Mouse (Mus musculus) forebrain, embryonic 12.5 days (tissue): Measurements from ENCODE around the gene Ncoa6. TPM values are rescaled to one million over a fixed set of nuclear protein-coding genes. Genes with fewer than 3 reads are reported as not detected.
A peak's percentile ranks its signal among the peaks of the same experiment; 100 is the strongest.
"Not testable (repeated sequence)": the region's sequence is repeated elsewhere in the genome, so short reads cannot be mapped to it uniquely, and the experiment has no call there.

Experiments used
- ATAC-seq: fragments of 200-750 bp; cut with Nextera tagmentation; 2 replicates; pipeline ENCODE4 v1.8.0; 2017; ENCODE audit warnings: moderate TSS enrichment; ENCODE audit not compliant: low FRiP score
- H3K27ac ChIP-seq: fragments of 300-500 bp; sonication (generic); 2 replicates; pipeline ENCODE4 v1.5.1; 2016; ENCODE audit warnings: mild to moderate bottlenecking
- H3K27me3 ChIP-seq: fragments of 300-500 bp; sonication (generic); 2 replicates; pipeline ENCODE4 v1.6.1; 2016; ENCODE audit warnings: mild to moderate bottlenecking
- H3K36me3 ChIP-seq: fragments of 300-500 bp; sonication (generic); replicated peaks from 2 replicates; pipeline ENCODE4 v1.6.1; 2016; ENCODE audit warnings: mild to moderate bottlenecking
- H3K4me1 ChIP-seq: fragments of 300-500 bp; sonication (generic); 2 replicates; pipeline ENCODE4 v1.6.1; 2016
- H3K4me2 ChIP-seq: fragments of 300-500 bp; sonication (generic); 2 replicates; pipeline ENCODE4 v1.6.1; 2016; ENCODE audit warnings: mild to moderate bottlenecking, moderate library complexity
- H3K4me3 ChIP-seq: fragments of 300-500 bp; sonication (generic); replicated peaks from 2 replicates; pipeline ENCODE4 v1.5.1; 2016; ENCODE audit warnings: mild to moderate bottlenecking
- H3K9ac ChIP-seq: fragments of 300-500 bp; sonication (generic); 2 replicates; pipeline ENCODE4 v1.6.1; 2016; ENCODE audit warnings: mild to moderate bottlenecking
- H3K9me3 ChIP-seq: fragments of 300-500 bp; sonication (generic); 2 replicates; pipeline ENCODE4 v1.6.1; 2016
- WGBS: fragments of 180-500 bp; shearing (Covaris S2); methylation state at CpG from one replicate; pipeline ENCODE4 v1.1.7; 2016; 5-methylcytosine and 5-hydroxymethylcytosine counted together
- polyA plus RNA-seq: library from polyadenylated mRNA; unstranded; fragments of >200 nt; fragmentation: Nextera tagmentation; extraction: Ambion mirVana; gene quantifications from 2 replicates; pipeline ENCODE4 v1.2.1, GENCODE M21; 2016

The Ncoa6 gene
- polyA plus RNA-seq, 1 experiment from 2014 or later = 37.8 TPM

- 92% methylated on average over 7 of the region's 7 CpGs for whole genome bisulfite sequencing
- Histone ChIP-seq H3K9me3 (no peaks in the 10 kb centered on the region), H3K4me1 (peaks cover 12% of the 10 kb centered on the region), H3K27me3 (no peaks in the 10 kb centered on the region), H3K36me3 (peaks cover 23% of the 10 kb centered on the region), H3K9ac (no peak overlapping the region), H3K4me2 (no peak overlapping the region), H3K27ac (no peak overlapping the region), H3K4me3 (no peak overlapping the region)
- ATAC-seq = no peak
Measured at GRCm38 (mm10) chr2:155502596-155502995, 28.9 kb upstream of the Ncoa6 start.

GRCm38 (mm10) chr2:155490998-155491397 lies 17.3 kb upstream of the Ncoa6 start:
- Histone ChIP-seq H3K4me3 (no peak overlapping the region), H3K4me2 (no peak overlapping the region), H3K4me1 (no peaks in the 10 kb centered on the region), H3K27me3 (no peaks in the 10 kb centered on the region), H3K9ac (no peak overlapping the region), H3K36me3 (peaks cover 24% of the 10 kb centered on the region), H3K27ac (no peak overlapping the region), H3K9me3 (no peaks in the 10 kb centered on the region)
- 93% methylated on average over 6 of the region's 6 CpGs for WGBS
- ATAC-seq = no peak

- Histone ChIP-seq H3K4me2 (no peak overlapping the region), H3K4me1 (no peaks in the 10 kb centered on the region), H3K4me3 (no peak overlapping the region), H3K27ac (no peak overlapping the region), H3K9me3 (no peaks in the 10 kb centered on the region), H3K36me3 (no peaks in the 10 kb centered on the region), H3K27me3 (no peaks in the 10 kb centered on the region), H3K9ac (no peak overlapping the region)
- no peak for ATAC-seq
- 39% methylated on average over 3 of the region's 3 CpGs for WGBS
Measured at GRCm38 (mm10) chr2:155482021-155482420, 8.3 kb upstream of the Ncoa6 start.

DNA sequence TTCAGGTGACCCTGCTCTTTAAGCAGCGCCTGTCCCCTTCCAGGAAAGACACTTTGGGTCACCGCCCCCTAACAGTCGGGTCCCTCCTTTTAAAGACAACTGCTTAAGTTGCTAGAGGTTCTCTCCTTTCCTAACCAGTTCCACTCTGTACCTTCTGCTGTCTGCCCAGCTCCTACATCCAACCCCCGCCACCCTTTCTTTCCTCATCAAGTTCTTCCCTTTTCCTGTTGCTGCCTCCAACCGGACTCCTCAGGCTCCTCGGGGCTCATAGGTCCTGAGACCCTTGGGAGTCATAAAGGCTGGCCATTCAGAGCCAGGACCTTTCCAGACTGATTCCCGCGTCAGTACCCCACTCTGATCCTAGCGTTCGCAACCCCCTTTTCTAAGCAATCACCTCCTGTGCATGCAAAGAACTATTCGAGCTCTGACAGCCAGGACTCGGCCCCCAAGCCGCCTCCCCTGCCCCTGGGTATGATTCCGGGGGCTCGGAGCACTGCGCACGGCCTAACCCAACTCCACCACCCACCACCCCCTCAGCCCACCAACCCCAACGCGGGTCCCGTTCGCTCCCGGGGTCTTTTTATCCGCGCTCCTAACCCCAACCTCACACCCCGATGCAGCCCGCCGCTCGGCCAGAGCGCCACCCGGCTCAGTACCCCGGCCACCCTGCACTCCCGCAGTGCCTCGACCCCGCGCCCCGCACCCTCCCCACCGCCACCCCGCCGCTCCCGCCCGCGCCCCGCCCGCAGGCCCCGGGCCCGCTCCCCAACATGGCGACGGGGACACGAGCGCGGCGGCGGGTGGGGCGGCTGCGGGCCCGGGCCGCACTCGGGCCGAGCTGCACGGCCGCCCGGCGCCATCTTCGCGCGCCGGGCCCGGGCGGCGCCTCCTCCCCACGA lies 774 bp downstream of the Ncoa6 start:
- Histone ChIP-seq H3K9ac (peak overlapping the region; percentile 99), H3K27ac (peak overlapping the region; percentile 89), H3K36me3 (no peaks in the 10 kb centered on the region), H3K4me3 (peak overlapping the region; percentile 95), H3K4me1 (peaks cover 26% of the 10 kb centered on the region), H3K4me2 (peak overlapping the region; percentile 88), H3K27me3 (no peaks in the 10 kb centered on the region), H3K9me3 (no peaks in the 10 kb centered on the region)
- WGBS = under 1% methylated on average over 63 of the region's 71 CpGs
- peak; percentile 75 for ATAC-seq

DNA sequence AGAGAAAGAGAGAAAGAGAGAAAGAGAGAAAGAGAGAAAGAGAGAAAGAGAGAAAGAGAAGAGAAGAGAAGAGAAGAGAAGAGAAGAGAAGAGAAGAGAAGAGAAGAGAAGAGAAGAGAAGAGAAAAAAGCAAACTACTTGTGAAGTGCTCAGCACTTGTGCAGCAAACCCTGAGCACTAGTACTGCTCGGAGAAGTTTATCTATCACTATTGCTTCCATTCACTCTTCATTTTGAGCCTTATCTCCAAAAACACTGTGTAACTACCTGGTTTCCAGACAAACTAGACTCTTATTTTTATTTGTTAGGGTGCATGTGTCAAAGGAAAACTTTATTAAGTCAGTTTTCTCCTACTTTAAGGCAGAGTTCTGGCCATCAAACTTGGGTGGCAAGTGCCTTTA lies 6.8 kb downstream of the Ncoa6 start:
- WGBS = 87% methylated on average over 1 of the region's 1 CpGs
- H3K4me3 ChIP-seq = no peak overlapping the region

GRCm38 (mm10) chr2:155453591-155453990 lies 20.1 kb downstream of the Ncoa6 start:
- no peaks in the 10 kb centered on the region for H3K4me1 ChIP-seq
- WGBS = 90% methylated on average over 7 of the region's 7 CpGs
- no peaks in the 10 kb centered on the region for H3K27me3 ChIP-seq
- no peak for ATAC-seq
- H3K9ac ChIP-seq = no peak overlapping the region
- peaks cover 8% of the 10 kb centered on the region for H3K36me3 ChIP-seq
- no peak overlapping the region for H3K4me2 ChIP-seq
- no peaks in the 10 kb centered on the region for H3K9me3 ChIP-seq
- no peak overlapping the region for H3K4me3 ChIP-seq
- H3K27ac ChIP-seq = no peak overlapping the region

More for the DNA sequence above, 6.8 kb downstream of the Ncoa6 start:
- Histone ChIP-seq H3K36me3 (0 out of 2 replicates have a peak, but pooled peaks cover 3% of the 10 kb centered on the region), H3K4me2 (no peak overlapping the region), H3K27ac (no peak overlapping the region), H3K4me1 (peaks cover 13% of the 10 kb centered on the region), H3K9me3 (no peaks in the 10 kb centered on the region), H3K9ac (no peak overlapping the region), H3K27me3 (no peaks in the 10 kb centered on the region)
- no peak for ATAC-seq

DNA sequence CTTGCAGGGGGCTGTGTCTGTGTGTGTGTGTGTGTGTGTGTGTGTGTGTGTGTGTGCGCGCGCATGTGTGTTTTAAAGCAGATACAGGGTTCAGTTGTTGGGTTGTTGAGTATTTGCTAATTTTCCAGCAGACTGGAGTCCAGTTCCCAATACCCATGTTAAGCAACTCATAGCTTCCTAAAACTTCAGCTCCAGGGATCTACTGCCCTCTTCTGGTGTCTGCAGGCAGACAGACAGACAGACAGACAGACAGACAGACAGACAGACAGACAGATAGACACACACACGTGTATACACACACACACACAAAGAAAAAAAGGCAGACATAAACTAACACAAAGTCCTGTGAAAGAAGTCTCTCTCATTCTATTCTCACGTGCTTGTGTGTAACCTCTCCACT lies 22.4 kb downstream of the Ncoa6 start:
- H3K27me3 ChIP-seq = no peaks in the 10 kb centered on the region
- WGBS = 92% methylated on average over 5 of the region's 5 CpGs
- no peak for ATAC-seq
- H3K4me2 ChIP-seq = no peak overlapping the region
- no peaks in the 10 kb centered on the region for H3K4me1 ChIP-seq
- no peak overlapping the region for H3K9ac ChIP-seq
- no peak overlapping the region for H3K27ac ChIP-seq
- H3K9me3 ChIP-seq = no peaks in the 10 kb centered on the region
- H3K36me3 ChIP-seq = peaks cover 8% of the 10 kb centered on the region
- no peak overlapping the region for H3K4me3 ChIP-seq

DNA sequence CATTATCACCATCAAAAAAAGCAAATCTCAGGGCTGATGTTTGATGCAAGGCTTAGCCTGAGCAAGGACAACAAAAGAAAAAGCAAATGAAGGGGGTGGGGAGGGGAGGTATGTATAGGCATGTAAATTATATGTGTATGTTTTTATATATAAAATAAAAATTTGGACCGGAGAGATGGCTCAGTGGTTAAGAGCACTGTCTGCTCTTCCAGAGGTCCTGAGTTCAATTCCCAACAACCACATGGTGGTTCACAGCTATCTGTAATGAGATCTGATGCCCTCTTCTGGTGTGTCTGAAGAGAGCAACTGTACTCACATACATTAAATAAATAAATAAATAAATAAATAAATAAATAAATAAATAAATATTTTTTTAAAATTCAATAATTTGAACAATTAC lies 25.8 kb downstream of the Ncoa6 start:
- not testable (repeated sequence) for H3K4me1 ChIP-seq, H3K36me3 ChIP-seq, H3K27ac ChIP-seq, ATAC-seq, H3K9me3 ChIP-seq, H3K27me3 ChIP-seq, H3K4me2 ChIP-seq, H3K4me3 ChIP-seq, H3K9ac ChIP-seq
- WGBS = 100% methylated on average over 1 of the region's 1 CpGs

DNA sequence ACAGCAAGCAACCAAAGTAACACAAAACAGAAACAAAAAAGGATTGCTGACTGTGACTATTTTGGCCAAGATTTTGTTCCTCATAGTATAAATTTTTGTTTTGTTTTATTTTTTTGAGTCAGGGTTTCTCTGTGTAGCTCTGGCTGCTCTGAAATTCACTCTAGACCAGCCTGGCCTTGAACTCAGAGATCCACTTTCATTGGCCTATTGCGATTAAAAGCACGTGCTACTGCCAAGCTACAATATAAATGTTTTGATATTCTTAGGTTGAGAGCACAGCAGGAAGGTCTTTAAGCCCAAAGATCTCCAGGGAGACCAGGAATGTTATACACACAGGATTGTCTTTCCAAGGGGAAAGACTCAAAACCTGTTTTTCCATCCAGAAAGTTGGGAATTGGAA lies 30.2 kb downstream of the Ncoa6 start:
- no peak overlapping the region for H3K4me3 ChIP-seq
- no peak overlapping the region for H3K9ac ChIP-seq
- 64% methylated on average over 2 of the region's 2 CpGs for WGBS
- H3K9me3 ChIP-seq = no peaks in the 10 kb centered on the region
- H3K27me3 ChIP-seq = no peaks in the 10 kb centered on the region
- H3K4me2 ChIP-seq = no peak overlapping the region
- ATAC-seq = no peak
- peaks cover 5% of the 10 kb centered on the region; the same call in 1 of the 2 replicates for H3K4me1 ChIP-seq
- H3K36me3 ChIP-seq = no peaks in the 10 kb centered on the region
- no peak overlapping the region for H3K27ac ChIP-seq

GRCm38 (mm10) chr2:155442916-155443315 lies 30.8 kb downstream of the Ncoa6 start:
- WGBS = 86% methylated on average over 4 of the region's 4 CpGs
- no peaks in the 10 kb centered on the region for H3K36me3 ChIP-seq
- H3K27ac ChIP-seq = no peak overlapping the region
- peaks cover 5% of the 10 kb centered on the region; the same call in 1 of the 2 replicates for H3K4me1 ChIP-seq
- ATAC-seq = no peak
- H3K4me3 ChIP-seq = no peak overlapping the region
- no peak overlapping the region for H3K4me2 ChIP-seq
- H3K9me3 ChIP-seq = no peaks in the 10 kb centered on the region
- H3K27me3 ChIP-seq = no peaks in the 10 kb centered on the region
- H3K9ac ChIP-seq = no peak overlapping the region

GRCm38 (mm10) chr2:155436445-155436844 lies 37.2 kb downstream of the Ncoa6 start:
- Histone ChIP-seq H3K4me2 (no peak overlapping the region), H3K27ac (no peak overlapping the region), H3K9me3 (no peaks in the 10 kb centered on the region), H3K4me3 (no peak overlapping the region), H3K36me3 (peaks cover 38% of the 10 kb centered on the region), H3K9ac (no peak overlapping the region), H3K27me3 (no peaks in the 10 kb centered on the region), H3K4me1 (no peaks in the 10 kb centered on the region)
- no peak for ATAC-seq

- no peak overlapping the region for H3K9ac ChIP-seq
- H3K4me3 ChIP-seq = no peak overlapping the region
- no peaks in the 10 kb centered on the region for H3K9me3 ChIP-seq
- ATAC-seq = no peak
- 90% methylated on average over 2 of the region's 2 CpGs for WGBS
- no peaks in the 10 kb centered on the region for H3K27me3 ChIP-seq
- H3K36me3 ChIP-seq = peaks cover 48% of the 10 kb centered on the region
- H3K4me1 ChIP-seq = no peaks in the 10 kb centered on the region
- no peak overlapping the region for H3K4me2 ChIP-seq
- no peak overlapping the region for H3K27ac ChIP-seq
Measured at GRCm38 (mm10) chr2:155420911-155421310, 52.8 kb downstream of the Ncoa6 start.

- peaks cover 55% of the 10 kb centered on the region for H3K36me3 ChIP-seq
- 100% methylated on average over 1 of the region's 1 CpGs for WGBS
Measured at GRCm38 (mm10) chr2:155404635-155405034, 69.1 kb downstream of the Ncoa6 start.

More at GRCm38 (mm10) chr2:155404635-155405034, 69.1 kb downstream of the Ncoa6 start:
- no peak overlapping the region for H3K4me2 ChIP-seq
- H3K27ac ChIP-seq = no peak overlapping the region
- no peaks in the 10 kb centered on the region for H3K9me3 ChIP-seq
- no peak overlapping the region for H3K9ac ChIP-seq
- no peak for ATAC-seq
- H3K27me3 ChIP-seq = no peaks in the 10 kb centered on the region
- no peak overlapping the region for H3K4me3 ChIP-seq
- H3K4me1 ChIP-seq = no peaks in the 10 kb centered on the region
